Mouse (Mus musculus) spleen, postnatal 14 days (tissue): ENCODE measurements around the gene Tlx1.

ENCODE experiments used
- DNase-seq, 2 experiments: peaks; one replicate each; pipeline ENCODE4 v3.0.0; 2021 to 2022; ENCODE audit warnings: low spot score in 2 of 2

Gene Tlx1

GRCm38 (mm10) chr19:45150490-45151181, at the start of gene Tlx1:
TSS of gene Tlx1 (plus strand) at chr19:45150680.
- DNase-seq = no peak

GRCm38 (mm10) chr19:45105591-45105990, 44.9 kb upstream of the Tlx1 start:
- DNase-seq = no peak

- DNase-seq = no peak
Measured at GRCm38 (mm10) chr19:45106689-45107088, 43.8 kb upstream of the Tlx1 start.

- no peak for DNase-seq
Measured at GRCm38 (mm10) chr19:45110681-45111080, 39.8 kb upstream of the Tlx1 start.

GRCm38 (mm10) chr19:45112444-45112843, 38.0 kb upstream of the Tlx1 start:
- no peak for DNase-seq

GRCm38 (mm10) chr19:45113791-45114460, 36.6 kb upstream of the Tlx1 start:
- no peak for DNase-seq

- DNase-seq = no peak
Measured at GRCm38 (mm10) chr19:45114772-45115171, 35.7 kb upstream of the Tlx1 start.

- no peak for DNase-seq
Measured at GRCm38 (mm10) chr19:45116798-45117197, 33.7 kb upstream of the Tlx1 start.

GRCm38 (mm10) chr19:45131966-45132628, 18.4 kb upstream of the Tlx1 start:
- DNase-seq = no peak

GRCm38 (mm10) chr19:45142531-45142930, 7.9 kb upstream of the Tlx1 start:
- no peak for DNase-seq

- no peak for DNase-seq
Measured at GRCm38 (mm10) chr19:45143214-45143895, 7.1 kb upstream of the Tlx1 start.

- DNase-seq = no peak
Measured at GRCm38 (mm10) chr19:45147071-45147470, 3.4 kb upstream of the Tlx1 start.

GRCm38 (mm10) chr19:45151361-45152182, 1.1 kb downstream of the Tlx1 start:
- no peak for DNase-seq

- DNase-seq = no peak
Measured at GRCm38 (mm10) chr19:45152183-45152650, 1.7 kb downstream of the Tlx1 start.

GRCm38 (mm10) chr19:45153311-45154058, 3.0 kb downstream of the Tlx1 start:
- no peak for DNase-seq

GRCm38 (mm10) chr19:45154059-45154386, 3.5 kb downstream of the Tlx1 start:
- DNase-seq = no peak

GRCm38 (mm10) chr19:45154521-45154920, 4.0 kb downstream of the Tlx1 start:
- no peak for DNase-seq

- no peak for DNase-seq
Measured at GRCm38 (mm10) chr19:45155141-45155790, 4.8 kb downstream of the Tlx1 start.

GRCm38 (mm10) chr19:45155791-45156186, 5.3 kb downstream of the Tlx1 start:
- DNase-seq = no peak

- DNase-seq = no peak
Measured at GRCm38 (mm10) chr19:45156381-45156780, 5.9 kb downstream of the Tlx1 start.
